Mouse (Mus musculus) kidney, postnatal 0 days (tissue): Measurements from ENCODE around the gene Npas2. TPM values are rescaled to one million over a fixed set of nuclear protein-coding genes. Genes with fewer than 3 reads are reported as not detected.

Experiments
- ATAC-seq: fragments of 200-750 bp; cut with Nextera tagmentation; replicated peaks from 2 replicates; pipeline ENCODE4 v1.8.0; 2017; ENCODE audit warnings: low read depth, moderate number of reproducible peaks, moderate TSS enrichment, moderate library complexity; ENCODE audit not compliant: low FRiP score
- DNase-seq: peaks from one replicate; pipeline ENCODE4 v3.0.0-alpha.2; 2016; ENCODE audit warnings: low spot score
- H3K27ac ChIP-seq: fragments of 300-500 bp; sonication (generic); 2 replicates; pipeline ENCODE4 v1.5.1; 2014; ENCODE audit warnings: mild to moderate bottlenecking
- H3K27me3 ChIP-seq: fragments of 300-500 bp; sonication (generic); 2 replicates; pipeline ENCODE4 v1.6.1; 2014; ENCODE audit warnings: low read length, mixed read lengths; ENCODE audit not compliant: insufficient read depth
- H3K36me3 ChIP-seq: fragments of 300-500 bp; sonication (generic); 2 replicates; pipeline ENCODE4 v1.6.1; 2014; ENCODE audit warnings: low read length, mixed read lengths; ENCODE audit not compliant: insufficient read depth
- H3K4me1 ChIP-seq: fragments of 300-500 bp; sonication (generic); replicated peaks from 2 replicates; pipeline ENCODE4 v1.6.1; 2014; ENCODE audit warnings: antibody characterized with exemption, low read length, mixed read lengths; ENCODE audit not compliant: insufficient read depth
- H3K4me2 ChIP-seq: fragments of 300-500 bp; sonication (generic); 2 replicates; pipeline ENCODE4 v1.6.1; 2014; ENCODE audit warnings: mild to moderate bottlenecking, low read length, moderate library complexity, mixed read lengths
- H3K4me3 ChIP-seq: fragments of 300-500 bp; sonication (generic); replicated peaks from 2 replicates; pipeline ENCODE4 v1.5.1; 2014; ENCODE audit warnings: low read depth, low read length
- H3K9ac ChIP-seq: fragments of 300-500 bp; sonication (generic); 2 replicates; pipeline ENCODE4 v1.6.1; 2014; ENCODE audit warnings: low read depth, low read length
- H3K9me3 ChIP-seq: fragments of 300-500 bp; sonication (generic); replicated peaks from 2 replicates; pipeline ENCODE4 v1.6.1; 2016; ENCODE audit warnings: low read length, inconsistent platforms, mixed read lengths
- CTCF ChIP-seq: IDR thresholded peaks from 2 replicates; pipeline ENCODE4 v1.5.1; 2016; ENCODE audit warnings: antibody characterized with exemption, low read depth, mild to moderate bottlenecking, moderate library complexity
- WGBS: fragments of 180-500 bp; shearing (Covaris S2); extraction: QIAGEN DNeasy Blood & Tissue Kit; methylation state at CpG from one replicate; pipeline ENCODE4 v1.1.7; 2014; 5-methylcytosine and 5-hydroxymethylcytosine counted together
- polyA plus RNA-seq: library from polyadenylated mRNA; unstranded; fragments of >200 nt; fragmentation: Nextera tagmentation; extraction: Ambion mirVana; gene quantifications from 2 replicates; pipeline ENCODE4 v1.2.1, GENCODE M21; 2015

Npas2 gene
- polyA plus RNA-seq, 1 experiment from 2014 or later = 1.4 TPM

DNA sequence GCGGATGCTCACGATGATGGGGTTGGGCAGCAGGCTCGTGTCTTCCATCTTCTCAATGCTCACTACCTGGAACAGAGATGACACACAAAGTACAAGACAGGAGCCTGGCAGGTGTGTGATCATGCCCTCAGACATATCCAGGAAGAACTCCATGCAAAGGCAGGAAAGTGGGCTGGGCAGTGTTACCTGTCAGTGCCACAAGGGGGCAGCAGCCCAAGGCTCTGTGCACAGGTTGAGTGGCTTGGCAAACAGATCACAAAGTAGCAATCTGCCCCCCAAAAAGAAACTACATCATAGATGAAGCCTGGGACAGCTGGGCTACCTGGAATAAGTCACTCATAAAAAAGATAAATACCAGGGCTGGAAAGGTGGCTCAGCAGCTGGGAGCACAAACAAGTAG, 198.7 kb downstream of the Npas2 start:
- ATAC-seq = no peak
- no peak overlapping the region for H3K9ac ChIP-seq
- no peak overlapping the region for H3K4me3 ChIP-seq
- no peak overlapping the region for H3K27ac ChIP-seq
- peak; percentile 92 for TF ChIP-seq CTCF
- 64% methylated on average over 3 of the region's 3 CpGs for WGBS
- H3K4me2 ChIP-seq = no peak overlapping the region
- H3K36me3 ChIP-seq = 0 out of 2 replicates have a peak, but pooled peaks cover 6% of the 10 kb centered on the region
- no peaks in the 10 kb centered on the region for H3K27me3 ChIP-seq
- DNase-seq = peak; percentile 76
- no peaks in the 10 kb centered on the region for H3K4me1 ChIP-seq
- no peaks in the 10 kb centered on the region for H3K9me3 ChIP-seq

- WGBS = 81% methylated on average over 8 of the region's 8 CpGs
- TF ChIP-seq CTCF = no peak
- no peaks in the 10 kb centered on the region for H3K9me3 ChIP-seq
- H3K4me3 ChIP-seq = no peak overlapping the region
- no peak overlapping the region for H3K4me2 ChIP-seq
- no peak for ATAC-seq
- DNase-seq = no peak
- H3K9ac ChIP-seq = no peak overlapping the region
- 0 out of 2 replicates have a peak, but pooled peaks cover 6% of the 10 kb centered on the region for H3K36me3 ChIP-seq
- H3K4me1 ChIP-seq = no peaks in the 10 kb centered on the region
- H3K27ac ChIP-seq = no peak overlapping the region
- H3K27me3 ChIP-seq = no peaks in the 10 kb centered on the region
Observed at GRCm38 (mm10) chr1:39393217-39393867, 199.8 kb downstream of the Npas2 start.

DNA sequence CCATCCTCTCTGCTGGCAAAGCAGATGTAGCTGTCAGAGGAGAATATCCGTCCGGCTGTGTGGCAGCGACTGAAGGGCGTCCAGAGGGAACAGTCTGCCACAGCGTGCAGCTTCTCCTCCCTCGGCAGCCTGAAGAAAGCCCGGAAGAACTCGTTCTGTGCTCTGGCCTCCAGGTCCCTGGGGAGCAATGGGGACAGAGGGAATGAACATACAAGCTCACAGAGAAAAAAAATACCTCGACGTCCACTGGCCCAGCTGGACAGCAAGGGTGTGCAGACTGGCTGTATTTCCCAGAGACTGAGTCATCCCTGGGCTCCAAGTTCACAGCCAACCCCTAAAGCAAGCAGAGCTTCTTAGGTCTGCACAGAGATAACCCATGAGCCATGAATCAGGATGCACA, 200.6 kb downstream of the Npas2 start:
- Histone ChIP-seq H3K4me2 (no peak overlapping the region), H3K4me3 (no peak overlapping the region), H3K9ac (no peak overlapping the region), H3K27me3 (no peaks in the 10 kb centered on the region), H3K9me3 (no peaks in the 10 kb centered on the region), H3K27ac (no peak overlapping the region), H3K4me1 (no peaks in the 10 kb centered on the region), H3K36me3 (0 out of 2 replicates have a peak, but pooled peaks cover 3% of the 10 kb centered on the region)
- ATAC-seq = no peak
- TF ChIP-seq CTCF = no peak
- DNase-seq = no peak
- 43% methylated on average over 10 of the region's 10 CpGs for WGBS

DNA sequence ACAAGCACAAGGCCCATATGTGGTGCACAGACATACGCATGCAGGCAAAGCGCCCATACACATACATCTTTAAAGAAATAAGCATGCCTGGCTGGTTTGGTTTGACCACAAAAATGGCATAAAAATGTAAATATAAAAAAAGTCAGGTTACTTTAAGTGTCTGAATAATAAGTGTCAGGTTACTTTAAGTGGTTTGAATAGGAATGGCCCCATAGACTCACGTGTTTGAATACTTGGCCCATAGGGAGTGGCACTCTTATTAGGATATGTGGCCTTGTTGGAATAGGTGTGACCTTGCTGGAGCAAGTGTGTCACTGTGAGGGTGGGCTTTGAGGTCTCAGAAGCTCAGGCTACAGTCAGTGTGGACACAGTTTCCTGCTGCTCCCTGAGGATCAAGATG, 201.1 kb downstream of the Npas2 start:
- H3K9ac ChIP-seq = no peak overlapping the region
- H3K27me3 ChIP-seq = no peaks in the 10 kb centered on the region
- no peaks in the 10 kb centered on the region for H3K36me3 ChIP-seq
- ATAC-seq (no peak), DNase-seq (no peak)
- no peak overlapping the region for H3K4me2 ChIP-seq
- 80% methylated on average over 3 of the region's 3 CpGs for WGBS
- no peaks in the 10 kb centered on the region for H3K4me1 ChIP-seq
- H3K4me3 ChIP-seq = no peak overlapping the region
- no peak overlapping the region for H3K27ac ChIP-seq
- TF ChIP-seq CTCF = no peak
- no peaks in the 10 kb centered on the region for H3K9me3 ChIP-seq

- H3K27me3 ChIP-seq = no peaks in the 10 kb centered on the region
- H3K4me2 ChIP-seq = no peak overlapping the region
- no peak overlapping the region for H3K27ac ChIP-seq
- no peak for ATAC-seq
- H3K4me3 ChIP-seq = no peak overlapping the region
- H3K9ac ChIP-seq = no peak overlapping the region
- TF ChIP-seq CTCF = no peak
- no peak for DNase-seq
- no peaks in the 10 kb centered on the region for H3K4me1 ChIP-seq
- H3K9me3 ChIP-seq = no peaks in the 10 kb centered on the region
- WGBS = 69% methylated on average over 4 of the region's 4 CpGs
- no peaks in the 10 kb centered on the region for H3K36me3 ChIP-seq
Observed at GRCm38 (mm10) chr1:39396347-39396746, 202.8 kb downstream of the Npas2 start.

DNA sequence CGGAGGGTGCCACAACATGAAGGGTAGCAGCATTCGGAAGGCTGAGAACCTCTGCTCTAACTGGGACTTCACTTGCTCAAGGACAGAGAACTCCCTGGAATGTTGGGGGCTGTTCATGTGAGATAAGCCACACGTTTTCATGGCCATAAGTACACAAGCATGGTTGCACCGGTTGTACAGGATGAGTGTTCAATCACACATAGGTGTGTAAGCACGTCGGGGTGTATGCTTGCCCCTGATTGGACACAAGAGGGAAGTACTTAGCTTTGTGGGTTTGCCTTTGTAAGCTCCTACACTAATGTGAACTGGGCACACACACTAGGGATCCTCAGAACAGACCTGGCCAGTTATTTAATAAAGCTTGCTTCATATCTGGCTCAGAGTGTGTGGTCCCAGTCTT, 204.8 kb downstream of the Npas2 start:
- H3K9me3 ChIP-seq = no peaks in the 10 kb centered on the region
- ATAC-seq = no peak
- TF ChIP-seq CTCF = no peak
- 88% methylated on average over 6 of the region's 6 CpGs for WGBS
- no peak overlapping the region for H3K4me2 ChIP-seq
- no peak overlapping the region for H3K27ac ChIP-seq
- H3K27me3 ChIP-seq = no peaks in the 10 kb centered on the region
- H3K4me3 ChIP-seq = no peak overlapping the region
- DNase-seq = no peak
- no peak overlapping the region for H3K9ac ChIP-seq
- no peaks in the 10 kb centered on the region for H3K36me3 ChIP-seq
- H3K4me1 ChIP-seq = no peaks in the 10 kb centered on the region

DNA sequence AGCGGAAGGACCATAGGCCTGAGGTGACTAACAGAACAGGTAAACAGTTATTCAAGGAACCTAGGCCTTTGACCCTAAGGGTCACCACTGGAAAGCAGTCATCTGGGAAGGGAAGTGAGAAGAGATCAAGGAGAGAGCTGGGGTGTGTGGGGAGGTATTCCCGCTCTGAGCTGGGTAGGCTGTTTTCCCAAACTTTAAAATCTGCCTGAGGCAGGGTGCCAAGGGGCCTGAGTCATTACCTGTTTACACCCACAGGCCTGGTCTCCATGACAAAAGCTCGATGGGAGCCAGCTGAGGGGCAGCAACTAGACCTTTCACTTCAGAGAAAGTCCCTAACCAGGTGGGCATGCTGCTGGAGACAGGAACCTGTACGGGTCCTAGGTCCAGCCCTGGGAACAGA, 205.7 kb downstream of the Npas2 start:
- Histone ChIP-seq H3K27ac (no peak overlapping the region), H3K4me1 (no peaks in the 10 kb centered on the region), H3K9me3 (no peaks in the 10 kb centered on the region), H3K27me3 (no peaks in the 10 kb centered on the region), H3K4me3 (no peak overlapping the region), H3K36me3 (no peaks in the 10 kb centered on the region), H3K4me2 (no peak overlapping the region), H3K9ac (no peak overlapping the region)
- no peak for ATAC-seq
- 65% methylated on average over 4 of the region's 4 CpGs for WGBS
- DNase-seq = no peak
- no peak for TF ChIP-seq CTCF
